Mouse (Mus musculus) liver, embryonic 15.5 days (tissue): Measurements from ENCODE around the gene Fcmr. TPM values are rescaled to one million over a fixed set of nuclear protein-coding genes. Genes with fewer than 3 reads are reported as not detected.

Experiments
- ATAC-seq: fragments of 200-750 bp; cut with Nextera tagmentation; 2 replicates; pipeline ENCODE4 v1.8.0; 2017; ENCODE audit warnings: moderate number of reproducible peaks, mild to moderate bottlenecking, moderate library complexity; ENCODE audit not compliant: insufficient read depth
- H3K27ac ChIP-seq: fragments of 300-500 bp; sonication (generic); replicated peaks from 2 replicates; pipeline ENCODE4 v1.5.1; 2015; ENCODE audit warnings: mild to moderate bottlenecking, inconsistent platforms
- H3K27me3 ChIP-seq: fragments of 300-500 bp; sonication (generic); 2 replicates; pipeline ENCODE4 v1.6.1; 2015; ENCODE audit warnings: mild to moderate bottlenecking, inconsistent platforms
- H3K36me3 ChIP-seq: fragments of 300-500 bp; sonication (generic); replicated peaks from 2 replicates; pipeline ENCODE4 v1.6.1; 2015; ENCODE audit warnings: moderate library complexity, mild to moderate bottlenecking, inconsistent platforms
- H3K4me1 ChIP-seq: fragments of 300-500 bp; sonication (generic); replicated peaks from 2 replicates; pipeline ENCODE4 v1.6.1; 2015; ENCODE audit warnings: inconsistent platforms
- H3K4me2 ChIP-seq: fragments of 300-500 bp; sonication (generic); 2 replicates; pipeline ENCODE4 v1.6.1; 2015; ENCODE audit warnings: moderate library complexity, mild to moderate bottlenecking, inconsistent platforms
- H3K4me3 ChIP-seq: fragments of 300-500 bp; sonication (generic); replicated peaks from 2 replicates; pipeline ENCODE4 v1.5.1; 2015; ENCODE audit warnings: mild to moderate bottlenecking, inconsistent platforms
- H3K9ac ChIP-seq: fragments of 300-500 bp; sonication (generic); 2 replicates; pipeline ENCODE4 v1.6.1; 2015; ENCODE audit warnings: moderate library complexity, mild to moderate bottlenecking, inconsistent platforms
- H3K9me3 ChIP-seq: fragments of 300-500 bp; sonication (generic); replicated peaks from 2 replicates; pipeline ENCODE4 v1.6.1; 2016; ENCODE audit warnings: inconsistent platforms
- WGBS: fragments of 180-500 bp; shearing (Covaris S2); methylation state at CpG from one replicate; pipeline ENCODE4 v1.1.7; 2015; ENCODE audit warnings: mixed read lengths; ENCODE audit not compliant: insufficient replicate concordance; 5-methylcytosine and 5-hydroxymethylcytosine counted together
- polyA plus RNA-seq: library from polyadenylated mRNA; unstranded; fragments of >200 nt; fragmentation: Nextera tagmentation; extraction: Ambion mirVana; gene quantifications from 2 replicates; pipeline ENCODE4 v1.2.1, GENCODE M21; 2015

The Fcmr gene
- polyA plus RNA-seq, 1 experiment from 2014 or later: not detected

- Histone ChIP-seq H3K9ac (no peak overlapping the region), H3K36me3 (no peaks in the 10 kb centered on the region), H3K9me3 (no peaks in the 10 kb centered on the region), H3K4me3 (no peak overlapping the region), H3K27me3 (no peaks in the 10 kb centered on the region), H3K27ac (no peak overlapping the region), H3K4me2 (no peak overlapping the region), H3K4me1 (no peaks in the 10 kb centered on the region)
- no peak for ATAC-seq
- 65% methylated on average over 5 of the region's 5 CpGs for whole genome bisulfite sequencing
These were observed 728 bp upstream of the Fcmr start for GRCm38 (mm10) chr1:130864741-130865140.

- no peak overlapping the region for H3K9ac ChIP-seq
- no peaks in the 10 kb centered on the region; the same call in 1 of the 2 replicates for H3K4me1 ChIP-seq
- H3K27ac ChIP-seq: no peak overlapping the region
- ATAC-seq: no peak
- peaks cover 10% of the 10 kb centered on the region for H3K27me3 ChIP-seq
- H3K4me3 ChIP-seq: no peak overlapping the region
- 10% methylated on average over 2 of the region's 2 CpGs for WGBS
- H3K36me3 ChIP-seq: no peaks in the 10 kb centered on the region
- H3K4me2 ChIP-seq: no peak overlapping the region
- no peaks in the 10 kb centered on the region for H3K9me3 ChIP-seq
These were observed 7.4 kb downstream of the Fcmr start for GRCm38 (mm10) chr1:130872912-130873311.

DNA sequence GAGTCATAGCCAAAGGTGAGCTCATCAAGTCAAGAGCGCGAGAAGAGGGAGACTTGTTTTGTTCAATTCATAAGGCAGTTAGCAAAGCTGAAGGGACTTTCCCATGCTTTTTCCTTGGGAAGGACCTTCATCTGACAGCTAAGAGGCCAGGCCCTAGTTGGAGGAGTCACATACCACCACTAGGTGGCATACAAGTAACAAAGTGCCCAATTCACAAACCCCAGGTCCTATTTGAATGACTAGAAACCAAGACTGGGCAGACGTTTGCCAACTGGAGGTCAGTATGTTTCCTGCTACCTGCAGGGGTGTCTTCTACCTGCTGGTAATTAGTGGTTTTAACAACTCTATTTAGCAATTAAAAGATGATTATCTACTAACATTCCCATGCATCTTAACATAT is 9.7 kb downstream of the Fcmr start:
- H3K4me2 ChIP-seq: no peak overlapping the region
- WGBS: 37% methylated on average over 3 of the region's 3 CpGs
- no peak for ATAC-seq
- no peaks in the 10 kb centered on the region for H3K9me3 ChIP-seq
- no peaks in the 10 kb centered on the region for H3K36me3 ChIP-seq
- no peak overlapping the region for H3K9ac ChIP-seq
- no peak overlapping the region for H3K27ac ChIP-seq
- peaks cover 3% of the 10 kb centered on the region; the same call in 1 of the 2 replicates for H3K4me1 ChIP-seq
- no peak overlapping the region for H3K4me3 ChIP-seq
- peaks cover 31% of the 10 kb centered on the region for H3K27me3 ChIP-seq

DNA sequence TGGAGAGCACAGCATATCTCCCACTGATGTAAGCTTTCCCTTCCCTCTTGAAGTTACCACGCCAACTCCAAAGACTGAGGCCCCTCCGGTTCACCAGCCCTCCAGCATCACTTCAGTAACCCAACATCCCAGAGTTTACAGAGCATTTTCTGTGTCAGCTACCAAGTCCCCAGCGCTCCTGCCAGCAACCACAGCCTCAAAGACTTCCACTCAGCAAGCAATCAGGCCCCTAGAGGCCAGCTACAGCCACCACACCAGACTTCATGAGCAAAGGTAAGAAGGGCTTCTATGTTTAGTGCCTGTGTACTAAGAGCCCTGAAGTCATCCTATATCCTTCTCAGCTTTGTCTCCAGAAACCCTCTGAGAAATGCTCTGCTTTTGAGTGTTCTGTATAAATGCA is 10.4 kb downstream of the Fcmr start:
- Histone ChIP-seq H3K4me2 (no peak overlapping the region), H3K27ac (no peak overlapping the region), H3K9me3 (no peaks in the 10 kb centered on the region), H3K36me3 (no peaks in the 10 kb centered on the region), H3K4me3 (no peak overlapping the region), H3K27me3 (peaks cover 35% of the 10 kb centered on the region), H3K9ac (no peak overlapping the region), H3K4me1 (peaks cover 3% of the 10 kb centered on the region; the same call in 1 of the 2 replicates)
- 43% methylated on average over 3 of the region's 3 CpGs for WGBS
- ATAC-seq: no peak

DNA sequence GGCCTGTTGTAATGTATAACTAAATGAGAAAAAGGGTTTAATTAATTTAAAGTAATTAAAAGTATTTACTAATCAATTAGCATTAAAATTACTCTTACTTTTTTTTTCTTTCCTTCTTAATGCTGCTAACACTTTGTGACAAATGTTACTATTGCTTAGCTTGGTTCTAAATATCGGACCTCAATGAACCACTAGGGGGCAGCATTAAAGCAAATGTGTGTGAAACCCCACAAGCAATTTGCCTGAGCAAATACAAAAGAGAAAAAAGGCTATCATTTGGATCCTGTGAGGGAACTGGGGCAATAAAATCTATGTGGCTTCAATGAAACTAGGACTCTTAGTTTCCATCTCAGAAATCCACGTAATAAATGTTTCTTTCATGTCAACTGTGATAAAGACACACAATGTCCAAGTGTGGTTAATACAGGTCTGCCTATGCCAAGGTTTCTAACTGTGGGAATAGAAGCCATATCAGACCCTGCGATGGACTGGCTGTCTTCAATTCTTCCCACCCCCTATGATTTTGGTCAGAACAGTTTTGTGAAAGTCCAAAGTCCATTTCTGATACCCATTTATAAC is 11.6 kb downstream of the Fcmr start:
- Histone ChIP-seq H3K4me2 (no peak overlapping the region), H3K27ac (no peak overlapping the region), H3K27me3 (peaks cover 35% of the 10 kb centered on the region), H3K9ac (no peak overlapping the region), H3K9me3 (no peaks in the 10 kb centered on the region), H3K36me3 (no peaks in the 10 kb centered on the region), H3K4me3 (no peak overlapping the region), H3K4me1 (peaks cover 3% of the 10 kb centered on the region; the same call in 1 of the 2 replicates)
- ATAC-seq: no peak
- 11% methylated on average over 3 of the region's 3 CpGs for WGBS

GRCm38 (mm10) chr1:130877889-130878614 is 12.6 kb downstream of the Fcmr start:
- Histone ChIP-seq H3K4me1 (peaks cover 3% of the 10 kb centered on the region; the same call in 1 of the 2 replicates), H3K4me3 (peak overlapping the region; percentile 32), H3K9ac (no peak overlapping the region), H3K27ac (no peak overlapping the region), H3K27me3 (peaks cover 35% of the 10 kb centered on the region), H3K4me2 (peak overlapping the region; percentile 58), H3K36me3 (no peaks in the 10 kb centered on the region), H3K9me3 (no peaks in the 10 kb centered on the region)
- 2% methylated on average over 43 of the region's 43 CpGs for WGBS
- no peak for ATAC-seq

DNA sequence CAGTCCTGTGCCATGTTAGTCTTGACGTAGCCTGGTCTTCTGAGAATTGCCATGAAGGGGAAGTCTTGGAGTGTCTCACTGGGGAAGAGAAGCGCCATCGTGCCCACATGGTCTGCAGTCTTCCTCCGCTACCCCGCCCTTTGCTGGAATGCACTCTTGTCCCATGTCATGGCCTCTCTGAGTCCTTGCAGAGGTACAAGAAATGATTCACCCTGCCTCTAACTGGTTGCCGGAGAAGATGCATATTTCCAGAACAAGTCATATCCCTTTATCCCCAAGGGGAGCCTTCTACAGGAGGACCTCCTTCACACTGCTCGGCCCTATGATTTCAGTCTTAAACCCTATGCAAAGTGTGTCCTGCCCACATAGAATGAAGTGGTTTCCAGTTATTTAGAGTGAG is 14.5 kb downstream of the Fcmr start:
- no peak overlapping the region for H3K4me2 ChIP-seq
- no peak overlapping the region for H3K27ac ChIP-seq
- 68% methylated on average over 7 of the region's 7 CpGs for WGBS
- H3K9ac ChIP-seq: no peak overlapping the region
- H3K9me3 ChIP-seq: no peaks in the 10 kb centered on the region
- H3K27me3 ChIP-seq: peaks cover 35% of the 10 kb centered on the region
- H3K4me3 ChIP-seq: no peak overlapping the region
- peaks cover 3% of the 10 kb centered on the region; the same call in 1 of the 2 replicates for H3K4me1 ChIP-seq
- ATAC-seq: no peak
- H3K36me3 ChIP-seq: no peaks in the 10 kb centered on the region

GRCm38 (mm10) chr1:130883146-130883545 is 17.7 kb downstream of the Fcmr start:
- no peak overlapping the region for H3K9ac ChIP-seq
- no peak overlapping the region for H3K4me3 ChIP-seq
- H3K36me3 ChIP-seq: no peaks in the 10 kb centered on the region
- 63% methylated on average over 4 of the region's 4 CpGs for WGBS
- H3K9me3 ChIP-seq: no peaks in the 10 kb centered on the region
- no peak overlapping the region for H3K4me2 ChIP-seq
- ATAC-seq: no peak
- H3K4me1 ChIP-seq: 0 out of 2 replicates have a peak, but pooled peaks cover 3% of the 10 kb centered on the region
- no peak overlapping the region for H3K27ac ChIP-seq
- peaks cover 23% of the 10 kb centered on the region for H3K27me3 ChIP-seq

DNA sequence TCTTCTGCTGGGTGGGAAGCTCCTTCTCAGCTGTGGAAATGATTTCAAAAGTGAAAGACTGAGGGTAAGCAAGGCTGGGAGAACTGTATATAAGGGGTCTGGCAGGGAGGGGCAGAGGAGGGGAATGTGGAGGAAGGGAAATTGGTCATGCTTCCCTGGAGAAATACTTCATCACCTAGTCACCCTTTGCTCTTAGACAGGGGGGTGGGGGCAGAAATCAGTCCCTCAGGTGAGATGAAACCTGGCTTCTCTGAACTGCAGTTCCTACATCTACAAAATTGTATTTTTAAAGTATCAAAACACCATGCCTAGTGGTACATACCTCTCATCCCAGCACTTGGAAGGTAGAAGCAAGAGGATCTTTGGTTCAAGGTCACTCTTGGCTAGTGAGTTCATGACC is 21.9 kb downstream of the Fcmr start, which contains the start of gene Il24:
Il24 (minus strand) TSS at position 101 of the 400 bp plus-strand sequence.
- ATAC-seq: no peak
- Histone ChIP-seq H3K9me3 (no peaks in the 10 kb centered on the region), H3K4me3 (no peak within 1 kb of the TSS), H3K4me1 (no peaks in the 10 kb centered on the region), H3K27me3 (no peaks in the 10 kb centered on the region), H3K9ac (no peak within 1 kb of the TSS), H3K4me2 (no peak within 1 kb of the TSS), H3K36me3 (no peaks in the 10 kb centered on the region), H3K27ac (no peak within 1 kb of the TSS)

- Histone ChIP-seq H3K9me3 (no peaks in the 10 kb centered on the region), H3K4me3 (no peak overlapping the region), H3K4me1 (no peaks in the 10 kb centered on the region), H3K27me3 (no peaks in the 10 kb centered on the region), H3K9ac (no peak overlapping the region), H3K27ac (no peak overlapping the region), H3K36me3 (no peaks in the 10 kb centered on the region), H3K4me2 (no peak overlapping the region)
- WGBS: 31% methylated on average over 1 of the region's 1 CpGs
- ATAC-seq: no peak
These were observed 27.0 kb downstream of the Fcmr start for GRCm38 (mm10) chr1:130892446-130892845.

- H3K9ac ChIP-seq: no peak overlapping the region
- H3K36me3 ChIP-seq: no peaks in the 10 kb centered on the region
- no peak overlapping the region for H3K4me2 ChIP-seq
- ATAC-seq: no peak
- H3K27ac ChIP-seq: no peak overlapping the region
- no peaks in the 10 kb centered on the region for H3K9me3 ChIP-seq
- H3K27me3 ChIP-seq: no peaks in the 10 kb centered on the region
- WGBS: 58% methylated on average over 9 of the region's 9 CpGs
- H3K4me1 ChIP-seq: no peaks in the 10 kb centered on the region
- H3K4me3 ChIP-seq: no peak overlapping the region
These were observed 28.0 kb downstream of the Fcmr start for GRCm38 (mm10) chr1:130893329-130894040.
